Mouse (Mus musculus) hindlimb bud, embryonic 11.5 days (tissue): ENCODE measurements around the gene Cttnbp2.
"Not testable (repeated sequence)": the region's sequence is repeated elsewhere in the genome, so short reads cannot be mapped to it uniquely, and the experiment has no call there.

Experiments used
- DNase-seq: peaks from one replicate; pipeline ENCODE4 v3.0.0-alpha.2; 2012; ENCODE audit warnings: low read depth, low spot score; ENCODE audit errors: extremely low spot score

Gene Cttnbp2

DNA sequence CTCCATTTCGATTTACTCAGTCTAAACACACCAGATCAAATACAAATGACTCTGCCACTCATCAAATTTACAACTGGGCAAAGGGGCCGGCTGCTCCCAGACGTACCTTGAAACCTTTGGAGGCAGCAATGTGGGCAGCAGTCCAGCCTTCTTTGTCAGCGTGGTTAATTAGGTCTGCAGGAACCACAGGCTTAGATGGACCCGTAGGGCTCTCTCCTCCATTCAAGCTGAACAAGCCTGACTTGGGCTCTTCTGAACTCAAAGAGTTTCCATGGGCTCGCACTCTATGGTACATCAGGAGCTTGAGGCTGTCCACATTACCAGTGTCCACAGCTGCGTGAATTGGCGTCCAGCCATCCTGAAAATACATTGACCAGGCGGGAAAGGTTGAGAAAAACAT, 94.0 kb downstream of the Cttnbp2 start:
- DNase-seq, result no peak

DNA sequence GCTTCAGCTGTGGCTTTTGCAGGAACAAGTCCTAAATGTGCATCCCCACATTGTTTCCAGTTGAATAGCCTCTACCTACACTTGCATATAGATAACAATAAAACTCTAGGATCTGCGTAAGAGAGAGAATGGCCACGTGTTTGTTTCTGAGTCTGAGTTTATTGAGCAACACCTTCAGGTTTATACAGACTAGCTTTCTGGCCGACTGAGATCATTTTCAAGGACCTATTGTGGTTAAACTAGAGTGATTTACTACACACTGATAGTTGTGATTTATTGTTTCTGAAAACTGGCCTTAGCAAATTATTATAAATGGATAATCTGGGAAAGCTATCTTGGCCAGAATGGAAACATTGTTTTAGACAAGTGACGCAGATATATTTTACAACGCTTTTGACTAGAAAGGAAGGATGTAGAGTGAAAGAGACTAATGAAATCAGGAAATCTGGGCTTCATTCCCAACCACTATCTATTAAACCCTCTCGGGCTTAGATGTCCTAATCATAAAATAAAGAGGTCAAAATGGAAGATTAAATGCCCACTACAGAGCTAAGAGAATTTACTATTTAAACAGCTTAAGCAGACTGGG, 96.7 kb downstream of the Cttnbp2 start:
- no peak for DNase-seq

DNA sequence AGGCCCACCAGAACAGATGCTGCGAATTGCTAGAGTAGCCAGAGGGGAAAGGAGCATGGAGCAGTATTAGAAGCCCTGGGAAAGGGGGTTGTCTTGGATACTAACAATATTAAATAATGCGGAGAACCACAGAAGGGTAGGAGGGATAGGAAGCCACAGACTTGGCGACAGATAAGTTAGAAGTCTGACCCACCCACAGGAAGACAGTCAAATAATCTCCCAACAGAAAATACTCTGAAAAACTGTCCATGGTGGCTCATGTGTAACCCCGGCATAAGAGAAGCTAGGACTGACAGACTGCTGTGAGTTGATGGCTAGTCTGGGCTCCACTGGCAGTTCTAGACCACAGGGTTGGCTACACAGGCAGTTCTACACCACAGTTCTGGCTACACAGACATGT, 98.7 kb downstream of the Cttnbp2 start:
- no peak for DNase-seq

- no peak for DNase-seq
These were observed 103.0 kb downstream of the Cttnbp2 start for GRCm38 (mm10) chr6:18411505-18412225.

GRCm38 (mm10) chr6:18408445-18408844, 106.2 kb downstream of the Cttnbp2 start:
- DNase-seq, result no peak

DNA sequence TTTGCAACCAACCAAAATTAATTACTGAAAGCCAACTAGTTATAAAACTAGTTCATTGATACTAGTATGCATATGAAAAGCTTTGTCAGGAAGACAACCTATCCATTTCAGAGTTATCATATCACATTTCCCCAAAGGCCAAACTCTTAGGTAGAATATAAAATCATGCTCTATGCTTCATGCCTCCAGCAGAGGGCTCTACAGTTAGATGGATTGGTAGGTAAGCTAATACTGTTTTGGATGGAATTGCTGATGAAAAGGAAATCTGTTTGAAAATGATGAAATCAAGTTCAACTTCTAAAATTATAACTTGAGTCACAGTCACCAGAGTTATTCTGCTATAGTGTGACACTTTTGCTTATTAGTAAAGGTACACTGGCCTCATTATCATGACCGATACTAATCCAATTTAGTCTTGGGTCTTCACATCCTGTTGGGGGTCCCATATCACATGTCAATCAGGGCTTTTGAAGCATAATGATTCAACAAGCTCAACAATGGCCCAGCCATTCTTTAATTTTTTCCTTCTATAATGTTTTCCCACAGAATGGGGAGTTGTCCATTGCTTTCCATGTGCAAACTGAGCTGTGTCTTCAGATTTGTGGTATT, 113.5 kb downstream of the Cttnbp2 start:
- DNase-seq, result no peak

DNA sequence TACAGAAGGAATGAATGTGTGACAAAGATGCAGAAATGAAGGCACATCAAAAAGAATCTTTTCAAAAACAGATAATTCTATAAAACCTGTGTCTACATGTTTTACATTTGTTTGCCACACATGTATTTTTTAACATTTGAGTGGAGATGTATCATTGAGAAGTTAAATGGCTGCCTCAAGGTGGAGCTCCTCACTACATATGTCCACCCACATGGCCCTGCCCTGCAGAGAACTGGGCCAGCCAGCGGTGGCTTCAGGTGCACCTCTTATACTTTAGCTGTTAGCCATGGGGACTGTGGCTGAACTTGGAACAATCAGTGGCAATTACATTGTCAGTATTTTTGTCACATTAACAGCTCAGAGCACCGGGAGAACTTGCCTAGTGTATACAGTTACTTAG, 133.3 kb downstream of the Cttnbp2 start:
- DNase-seq, result no peak

GRCm38 (mm10) chr6:18380300-18381202, 134.1 kb downstream of the Cttnbp2 start:
- DNase-seq, result no peak

GRCm38 (mm10) chr6:18377755-18378154, 136.9 kb downstream of the Cttnbp2 start:
- DNase-seq, result not testable (repeated sequence)

GRCm38 (mm10) chr6:18374744-18375143, 139.9 kb downstream of the Cttnbp2 start:
- DNase-seq, result no peak

DNA sequence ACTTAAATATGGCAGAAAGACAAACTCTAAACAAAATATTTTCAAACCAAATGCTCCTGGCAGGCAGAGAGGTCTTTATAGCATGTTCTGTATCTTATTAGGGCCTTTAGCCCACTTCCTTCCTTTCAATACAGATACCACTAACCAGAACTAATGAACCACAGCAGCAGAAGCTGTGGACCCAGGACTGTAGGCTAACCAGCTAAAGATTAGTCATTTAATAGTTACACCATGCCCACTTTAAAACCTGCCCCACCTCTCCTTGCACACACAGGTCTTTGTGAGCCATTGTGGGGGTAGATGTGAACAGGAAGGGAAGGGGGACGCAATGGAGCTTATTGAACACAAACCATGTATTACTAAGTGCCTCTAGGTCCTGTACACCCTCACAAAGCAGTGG, 141.0 kb downstream of the Cttnbp2 start:
- no peak for DNase-seq

DNA sequence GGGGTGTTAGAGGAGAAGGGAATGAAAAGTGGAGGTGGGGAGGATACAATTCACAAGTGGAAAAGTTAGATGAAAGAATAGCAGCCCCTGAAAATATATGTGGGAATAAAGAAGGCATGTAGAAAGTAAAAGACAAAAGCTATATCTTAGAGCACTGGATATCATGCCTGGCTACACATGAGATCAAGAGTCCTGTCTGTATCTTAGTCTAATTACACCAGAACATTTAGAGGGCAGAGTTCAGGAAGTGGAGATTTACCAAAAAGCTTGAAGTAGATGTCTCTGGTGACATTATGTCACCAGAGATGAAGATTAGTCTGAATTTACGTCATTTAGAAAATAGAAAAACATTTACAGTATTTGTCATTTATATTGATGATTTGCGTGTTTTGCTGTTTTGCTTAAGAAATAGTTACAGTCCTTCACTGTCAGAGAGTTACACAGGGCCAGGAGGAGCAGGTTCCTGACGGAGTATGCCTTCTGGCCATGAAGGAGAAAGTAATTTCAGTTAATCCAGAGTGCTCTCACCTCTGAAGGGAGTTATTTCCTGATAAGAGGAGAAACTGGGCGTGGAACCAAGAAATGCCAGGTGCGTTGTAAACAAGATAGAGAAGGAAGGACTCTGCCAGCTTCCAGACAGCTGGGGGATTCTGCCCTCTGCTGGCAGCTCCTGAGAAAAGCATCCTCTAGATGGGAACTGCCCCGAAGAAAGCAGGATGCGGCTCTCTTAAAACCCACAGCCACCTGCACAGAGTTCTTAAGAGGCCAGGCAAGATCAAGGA, 142.0 kb downstream of the Cttnbp2 start:
- DNase-seq, result peak; percentile 26

DNA sequence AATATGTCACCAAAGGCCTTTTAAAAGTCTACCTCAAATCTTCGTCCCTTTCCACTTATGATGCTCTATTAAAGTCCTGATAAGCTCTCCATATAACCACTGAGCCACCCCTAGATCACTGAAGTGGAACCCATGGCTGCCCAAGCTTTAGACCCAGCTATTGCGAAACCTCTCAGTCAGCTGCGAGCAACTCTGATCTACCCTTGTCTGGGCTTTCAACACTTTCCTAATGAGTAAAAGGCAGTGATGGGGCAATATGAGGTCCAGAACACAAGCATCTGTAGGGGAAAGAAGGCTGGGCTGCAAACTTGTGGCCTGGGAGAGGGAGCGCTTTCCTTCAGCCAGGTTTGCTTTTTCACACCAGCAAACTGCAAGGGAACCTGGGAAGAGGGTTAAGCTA, 144.9 kb downstream of the Cttnbp2 start:
- no peak for DNase-seq

GRCm38 (mm10) chr6:18369054-18369453, 145.6 kb downstream of the Cttnbp2 start:
- DNase-seq, result no peak

GRCm38 (mm10) chr6:18362232-18362631, 152.4 kb downstream of the Cttnbp2 start:
- no peak for DNase-seq

DNA sequence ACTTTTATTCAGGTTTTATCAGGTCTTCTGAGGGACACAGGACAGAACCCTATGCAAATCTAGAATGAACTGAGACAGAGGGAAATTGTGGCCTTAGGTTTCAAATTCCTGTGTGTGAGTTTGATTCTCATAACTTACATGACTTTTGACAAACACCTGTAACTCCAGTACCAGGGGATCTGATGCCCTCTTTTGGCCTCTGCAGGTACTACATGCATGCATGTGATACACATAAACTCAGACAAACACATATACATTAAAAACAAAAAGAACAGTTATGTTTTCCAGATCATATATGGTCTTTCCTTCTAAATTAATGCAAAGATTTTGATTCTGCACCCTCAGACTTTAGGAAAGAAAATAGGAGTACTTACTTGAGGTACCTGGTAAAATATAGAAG, 153.7 kb downstream of the Cttnbp2 start:
- DNase-seq, result no peak

- DNase-seq, result no peak
These were observed 154.5 kb downstream of the Cttnbp2 start for GRCm38 (mm10) chr6:18360154-18360553.

GRCm38 (mm10) chr6:18349153-18349858, 165.3 kb downstream of the Cttnbp2 start:
- DNase-seq, result no peak

DNA sequence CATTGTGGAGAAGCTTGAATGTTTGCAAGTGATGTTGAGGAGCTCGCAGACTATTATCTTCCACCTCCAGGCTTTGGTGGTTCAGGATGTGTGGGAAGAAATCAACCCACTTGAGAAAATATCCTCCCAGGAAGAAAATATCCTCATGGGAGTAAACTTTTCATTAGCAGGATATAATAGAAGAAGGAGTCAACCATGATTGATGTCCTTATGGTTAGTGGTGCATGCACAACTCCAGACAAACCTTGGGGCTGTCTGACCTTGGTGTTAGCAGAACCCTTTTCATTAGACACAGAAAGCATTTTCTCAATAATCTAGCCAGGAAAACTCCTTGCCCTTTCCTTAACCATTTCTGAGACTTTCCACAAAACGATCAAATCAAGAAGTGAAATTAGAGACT, 170.4 kb downstream of the Cttnbp2 start:
- no peak for DNase-seq

- no peak for DNase-seq
These were observed 176.3 kb downstream of the Cttnbp2 start for GRCm38 (mm10) chr6:18338307-18338706.
